Mouse (Mus musculus) megakaryocyte, adult 5-6 weeks (primary cell): ENCODE results near the gene Phyh. TPM values are rescaled to one million over a fixed set of nuclear protein-coding genes. Genes with fewer than 3 reads are reported as not detected.

ENCODE experiments used
- ATAC-seq: 2 replicates; pipeline ENCODE4 v1.8.0; 2016; ENCODE audit warnings: mild to moderate bottlenecking, inconsistent platforms; ENCODE audit not compliant: poor library complexity, severe bottlenecking
- total RNA-seq, 2 experiments: library from RNA; stranded (forward) in 1 of 2; stranded (reverse) in 1 of 2; fragments of 153-499, 151-499 nt in 1 of 2; fragments of 221-1000, 200-1000 nt in 1 of 2; gene quantifications; 2 replicates each; pipeline versions ENCODE4 v1.2.3 to v1.2.4; 2015 to 2017

Phyh gene
- total RNA-seq (2015) (94.4 and 104 TPM in 2 replicates), total RNA-seq (2017) (48.1 and 59.6 TPM in 2 replicates)

GRCm38 (mm10) chr2:4918860-4919739, at the start of gene Phyh:
Gene Phyh, plus strand, starts transcription at chr2:4919019.
- ATAC-seq = peak; percentile 86

GRCm38 (mm10) chr2:4872740-4873139, 46.1 kb upstream of the Phyh start:
- ATAC-seq = peak; percentile 49

GRCm38 (mm10) chr2:4873331-4873730, 45.5 kb upstream of the Phyh start:
- ATAC-seq = no peak

- no peak for ATAC-seq
Observed at GRCm38 (mm10) chr2:4875090-4875489, 43.7 kb upstream of the Phyh start.

GRCm38 (mm10) chr2:4876131-4876530, 42.7 kb upstream of the Phyh start:
- ATAC-seq = no peak

GRCm38 (mm10) chr2:4880737-4881349, 38.0 kb upstream of the Phyh start:
- peak; percentile 6; the same call in 1 of the 2 replicates for ATAC-seq

GRCm38 (mm10) chr2:4881350-4882248, 37.2 kb upstream of the Phyh start, which contains the start of gene Sephs1:
Gene Sephs1, plus strand, starts transcription at chr2:4881564.
- peak; percentile 80 for ATAC-seq

GRCm38 (mm10) chr2:4882249-4882791, 36.5 kb upstream of the Phyh start:
- ATAC-seq = peak; percentile 8; the same call in 1 of the 2 replicates

GRCm38 (mm10) chr2:4883009-4883704, 35.7 kb upstream of the Phyh start:
- no peak for ATAC-seq

- ATAC-seq = no peak
Observed at GRCm38 (mm10) chr2:4886896-4887295, 31.9 kb upstream of the Phyh start.

GRCm38 (mm10) chr2:4895598-4895997, 23.2 kb upstream of the Phyh start:
- ATAC-seq = no peak

GRCm38 (mm10) chr2:4896970-4897369, 21.8 kb upstream of the Phyh start:
- ATAC-seq = no peak

GRCm38 (mm10) chr2:4900624-4901023, 18.2 kb upstream of the Phyh start:
- ATAC-seq = no peak

GRCm38 (mm10) chr2:4902346-4902745, 16.5 kb upstream of the Phyh start:
- ATAC-seq = no peak

- ATAC-seq = no peak
Observed at GRCm38 (mm10) chr2:4907120-4907519, 11.7 kb upstream of the Phyh start.

GRCm38 (mm10) chr2:4907916-4908315, 10.9 kb upstream of the Phyh start:
- ATAC-seq = no peak

- no peak for ATAC-seq
Observed at GRCm38 (mm10) chr2:4908771-4909315, 10.0 kb upstream of the Phyh start.

- no peak for ATAC-seq
Observed at GRCm38 (mm10) chr2:4909909-4910308, 8.9 kb upstream of the Phyh start.

GRCm38 (mm10) chr2:4910521-4910920, 8.3 kb upstream of the Phyh start:
- no peak for ATAC-seq

GRCm38 (mm10) chr2:4913949-4914348, 4.9 kb upstream of the Phyh start:
- ATAC-seq = no peak
